Mouse (Mus musculus) layer of hippocampus, postnatal 25 days (tissue): ENCODE measurements around the gene Tmem131l. TPM values are rescaled to one million over a fixed set of nuclear protein-coding genes. Genes with fewer than 3 reads are reported as not detected.

Experiments
- DNase-seq, 2 experiments: peaks; one replicate each; pipeline ENCODE4 v3.0.0; 2022; ENCODE audit warnings: mixed read lengths in 2 of 2, low spot score in 1 of 2; ENCODE audit errors: extremely low spot score in 1 of 2
- total RNA-seq, 2 experiments: library from RNA; stranded (reverse); gene quantifications; 2 replicates each; pipeline ENCODE4 v1.2.3; 2021

Tmem131l gene
- total RNA-seq: 10 to 100 TPM; 28.7 to 33.8 TPM

GRCm38 (mm10) chr3:84039646-84040475, at the start of gene Tmem131l:
Gene Tmem131l, minus strand, starts transcription at chr3:84040175.
- peak; percentile 67 to 68 for DNase-seq

- no peak for DNase-seq
Measured at GRCm38 (mm10) chr3:84086921-84087320, 46.9 kb upstream of the Tmem131l start.

GRCm38 (mm10) chr3:84086337-84086736, 46.4 kb upstream of the Tmem131l start:
- DNase-seq: no peak

GRCm38 (mm10) chr3:84085429-84085828, 45.5 kb upstream of the Tmem131l start:
- DNase-seq: no peak

GRCm38 (mm10) chr3:84081208-84081722, 41.3 kb upstream of the Tmem131l start:
- DNase-seq: no peak

- DNase-seq: no peak
Measured at GRCm38 (mm10) chr3:84080074-84080473, 40.1 kb upstream of the Tmem131l start.

GRCm38 (mm10) chr3:84077505-84077904, 37.5 kb upstream of the Tmem131l start:
- DNase-seq: no peak

GRCm38 (mm10) chr3:84076543-84077332, 36.8 kb upstream of the Tmem131l start:
- DNase-seq: no peak

- no peak for DNase-seq
Measured at GRCm38 (mm10) chr3:84075516-84075915, 35.5 kb upstream of the Tmem131l start.

GRCm38 (mm10) chr3:84074777-84075176, 34.8 kb upstream of the Tmem131l start:
- no peak for DNase-seq

- DNase-seq: no peak
Measured at GRCm38 (mm10) chr3:84071641-84072040, 31.7 kb upstream of the Tmem131l start.

GRCm38 (mm10) chr3:84070811-84071210, 30.8 kb upstream of the Tmem131l start:
- DNase-seq: no peak

GRCm38 (mm10) chr3:84068831-84069709, 29.1 kb upstream of the Tmem131l start:
- no peak for DNase-seq

GRCm38 (mm10) chr3:84065825-84066224, 25.9 kb upstream of the Tmem131l start:
- no peak for DNase-seq

GRCm38 (mm10) chr3:84063369-84063914, 23.5 kb upstream of the Tmem131l start:
- DNase-seq: no peak

GRCm38 (mm10) chr3:84061523-84062453, 21.8 kb upstream of the Tmem131l start:
- DNase-seq: no peak

- no peak for DNase-seq
Measured at GRCm38 (mm10) chr3:84060946-84061345, 21.0 kb upstream of the Tmem131l start.

- no peak for DNase-seq
Measured at GRCm38 (mm10) chr3:84060128-84060527, 20.2 kb upstream of the Tmem131l start.

- DNase-seq: no peak
Measured at GRCm38 (mm10) chr3:84059676-84060075, 19.7 kb upstream of the Tmem131l start.
